In the genomic region with DNA sequence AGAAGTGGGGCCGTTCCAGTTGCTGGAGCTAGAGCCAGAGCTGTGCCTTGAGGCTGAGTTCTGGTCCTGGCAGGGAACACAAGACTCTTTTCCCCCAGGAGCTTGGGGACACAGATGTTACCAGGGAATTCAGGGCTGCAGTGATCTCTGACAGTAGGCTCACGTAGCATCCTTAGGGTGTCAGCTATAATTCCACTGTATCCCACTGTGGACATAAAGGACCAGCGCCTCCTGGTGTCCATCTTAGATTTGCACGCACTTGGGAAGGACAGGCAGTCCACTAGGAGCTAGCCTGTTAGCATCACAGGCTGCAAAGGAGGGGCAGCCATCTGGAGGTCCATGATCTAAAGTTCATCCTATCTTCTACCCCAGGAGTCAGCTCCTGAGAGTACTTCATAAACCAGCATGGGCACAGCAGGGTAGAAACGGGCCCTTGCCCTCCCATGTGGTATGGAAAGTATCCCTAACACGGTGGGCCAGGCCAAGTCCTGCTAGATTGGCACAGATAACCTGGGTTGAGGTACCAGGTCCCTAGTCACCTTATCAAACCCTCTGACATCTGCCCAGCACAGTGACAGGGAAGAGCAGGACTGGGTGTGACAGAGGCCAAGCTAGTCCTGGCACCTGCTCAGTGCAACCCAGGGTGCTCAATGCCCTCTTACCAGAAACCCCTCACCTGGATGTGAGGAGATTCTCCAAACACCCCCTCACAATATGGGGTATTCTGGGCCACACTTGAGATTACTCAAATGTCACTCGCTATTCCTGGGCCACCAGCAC, we compare ENCODE assay signal across 8 mouse cellular contexts. TPM values are rescaled to one million over a fixed set of nuclear protein-coding genes. Genes with fewer than 3 reads are reported as not detected.
DNase-seq lines count a peak whose midpoint lies in the region; ATAC-seq lines count a peak whose summit lies in the region.

No protein-coding gene starts in this region.

- no peak overlapping the region for H3K27ac ChIP-seq in forebrain, embryonic 10.5 days
- H3K27ac ChIP-seq in forebrain, embryonic 12.5 days, result no peak overlapping the region
- H3K27ac ChIP-seq in lung, embryonic 15.5 days, result no peak overlapping the region

- H3K9ac ChIP-seq in forebrain, embryonic 12.5 days, result no peak overlapping the region
- H3K9ac ChIP-seq in lung, embryonic 15.5 days, result no peak overlapping the region

- 61% methylated on average over 7 of the region's 7 CpGs for WGBS in forebrain, embryonic 10.5 days
- WGBS in forebrain, embryonic 12.5 days, result 67% methylated on average over 7 of the region's 7 CpGs
- WGBS in lung, embryonic 15.5 days, result 51% methylated on average over 7 of the region's 7 CpGs

- ATAC-seq in forebrain, embryonic 12.5 days (ENCODE audit: low FRiP score), result no peak
- ATAC-seq in lung, embryonic 15.5 days (ENCODE audit: borderline replicate concordance, extremely low read depth, low FRiP score, low TSS enrichment), result no peak

- DNase-seq in forebrain, embryonic 10.5 days (ENCODE audit: extremely low spot score, low spot score), result peak; percentile 60
- peak; percentile 83 for DNase-seq in NIH3T3 (ENCODE audit: low read depth)
- peak; percentile 87 to 92 for DNase-seq in cerebellum, postnatal 10 days
- DNase-seq in gastrocnemius, postnatal 4 days (ENCODE audit: low spot score in 2 of 2), result peak; percentile 38 to 70
- peak; percentile 86 for DNase-seq in kidney, adult 18-20 months
- peak; percentile 87 for DNase-seq in retina, embryonic 14.5 days (ENCODE audit: low spot score)

- H3K4me2 ChIP-seq in forebrain, embryonic 12.5 days, result no peak overlapping the region
- peak overlapping the region; percentile 43 for H3K4me2 ChIP-seq in lung, embryonic 15.5 days

- peaks cover 36% of the 10 kb centered on the region for H3K4me1 ChIP-seq in forebrain, embryonic 10.5 days
- H3K4me1 ChIP-seq in forebrain, embryonic 12.5 days, result peaks cover 15% of the 10 kb centered on the region
- peaks cover 47% of the 10 kb centered on the region for H3K4me1 ChIP-seq in lung, embryonic 15.5 days

- no peak overlapping the region for H3K4me3 ChIP-seq in forebrain, embryonic 10.5 days
- H3K4me3 ChIP-seq in forebrain, embryonic 12.5 days (replicated peaks), result no peak overlapping the region
- H3K4me3 ChIP-seq in lung, embryonic 15.5 days, result no peak overlapping the region

- no peaks in the 10 kb centered on the region for H3K36me3 ChIP-seq in forebrain, embryonic 10.5 days (replicated peaks)
- no peaks in the 10 kb centered on the region for H3K36me3 ChIP-seq in forebrain, embryonic 12.5 days (replicated peaks)
- H3K36me3 ChIP-seq in lung, embryonic 15.5 days, result no peaks in the 10 kb centered on the region

- H3K27me3 ChIP-seq in forebrain, embryonic 10.5 days (ENCODE audit: poor library complexity, severe bottlenecking), result no peaks in the 10 kb centered on the region
- H3K27me3 ChIP-seq in forebrain, embryonic 12.5 days, result no peaks in the 10 kb centered on the region
- H3K27me3 ChIP-seq in lung, embryonic 15.5 days, result no peaks in the 10 kb centered on the region

- no peaks in the 10 kb centered on the region for H3K9me3 ChIP-seq in forebrain, embryonic 10.5 days
- H3K9me3 ChIP-seq in forebrain, embryonic 12.5 days, result no peaks in the 10 kb centered on the region
- no peaks in the 10 kb centered on the region for H3K9me3 ChIP-seq in lung, embryonic 15.5 days

RNA-seq across cellular contexts. Expression of gene Mcf2l, which starts 53.8 kb away (rescaled TPM):
- polyA plus RNA-seq in forebrain, embryonic 10.5 days (2016; fragmentation: Nextera tagmentation; extraction: Ambion mirVana), result 26.3 and 32.5 TPM in 2 replicates
- 90.2 and 110 TPM in 2 replicates for polyA plus RNA-seq in forebrain, embryonic 12.5 days (2016; fragmentation: Nextera tagmentation; extraction: Ambion mirVana)
- total RNA-seq in gastrocnemius, postnatal 4 days (2021), result 10 to 100 TPM; 36.0 to 42.4 TPM
- polyA plus RNA-seq in lung, embryonic 15.5 days (2015; fragmentation: Nextera tagmentation; extraction: Ambion mirVana), result 11.5 and 12.0 TPM in 2 replicates
